Mouse (Mus musculus): ENCODE measurements around the gene Abhd12. TPM values are rescaled to one million over a fixed set of nuclear protein-coding genes. Genes with fewer than 3 reads are reported as not detected.
A peak's percentile ranks its signal among the peaks of the same experiment; 100 is the strongest.

Abhd12 gene
- polyA plus RNA-seq, 1 experiment from 2014 or later: 41.5 TPM

GRCm38 (mm10) chr2:150788768-150789550 is 115.6 kb downstream of the Abhd12 start:
- H3K4me1 ChIP-seq (replicated peaks; ENCODE audit: control insufficient read depth, insufficient read depth, low read length): 0 out of 2 replicates have a peak, but pooled peaks cover 4% of the 10 kb centered on the region
- H3K9me3 ChIP-seq (ENCODE audit: control insufficient read depth): no peaks in the 10 kb centered on the region
- no peak overlapping the region for H3K4me3 ChIP-seq (ENCODE audit: low read depth, low read length)
- no peaks in the 10 kb centered on the region for H3K27me3 ChIP-seq (replicated peaks; ENCODE audit: control insufficient read depth, insufficient read depth, low read length)
- H3K36me3 ChIP-seq (ENCODE audit: control insufficient read depth, insufficient read depth): peaks cover 3% of the 10 kb centered on the region; the same call in 1 of the 2 replicates
- peak overlapping the region; percentile 34; the same call in 1 of the 2 replicates for H3K9ac ChIP-seq (ENCODE audit: low read depth, low read length)
- ATAC-seq: no peak
- TF ChIP-seq CTCF (IDR thresholded peaks at IDR 0.05; ENCODE audit: low read depth): peak; percentile 49; the same call in 1 of the 2 replicates
- WGBS: 56% methylated on average over 4 of the region's 4 CpGs
- H3K4me2 ChIP-seq (replicated peaks; ENCODE audit: low read depth): peak overlapping the region; percentile 13
- H3K27ac ChIP-seq (ENCODE audit: low read depth, low read length): no peak overlapping the region

- Histone ChIP-seq H3K36me3 (ENCODE audit: control insufficient read depth, insufficient read depth) (no peaks in the 10 kb centered on the region), H3K4me2 (replicated peaks; ENCODE audit: low read depth) (peak overlapping the region; percentile 95), H3K4me3 (ENCODE audit: low read depth, low read length) (peak overlapping the region; percentile 69), H3K27me3 (replicated peaks; ENCODE audit: control insufficient read depth, insufficient read depth, low read length) (no peaks in the 10 kb centered on the region), H3K9me3 (ENCODE audit: control insufficient read depth) (no peaks in the 10 kb centered on the region), H3K27ac (ENCODE audit: low read depth, low read length) (no peak overlapping the region), H3K9ac (ENCODE audit: low read depth, low read length) (peak overlapping the region; percentile 65), H3K4me1 (replicated peaks; ENCODE audit: control insufficient read depth, insufficient read depth, low read length) (0 out of 2 replicates have a peak, but pooled peaks cover 4% of the 10 kb centered on the region)
- under 1% methylated on average over 23 of the region's 23 CpGs for WGBS
- no peak for TF ChIP-seq CTCF (IDR thresholded peaks at IDR 0.05; ENCODE audit: low read depth)
- ATAC-seq: peak; percentile 5; the same call in 1 of the 2 replicates
Observed at GRCm38 (mm10) chr2:150787234-150787771, 117.2 kb downstream of the Abhd12 start.

GRCm38 (mm10) chr2:150786251-150787180 is 118.0 kb downstream of the Abhd12 start, which contains the start of gene Pygb:
Pygb (plus strand) TSS chr2:150786735.
- 0 out of 2 replicates have a peak, but pooled peaks have one; percentile 6 for TF ChIP-seq CTCF (IDR thresholded peaks at IDR 0.05; ENCODE audit: low read depth)
- Histone ChIP-seq H3K9me3 (ENCODE audit: control insufficient read depth) (no peaks in the 10 kb centered on the region), H3K4me3 (ENCODE audit: low read depth, low read length) (peak within 1 kb of the TSS; percentile 69), H3K4me1 (replicated peaks; ENCODE audit: control insufficient read depth, insufficient read depth, low read length) (0 out of 2 replicates have a peak, but pooled peaks cover 4% of the 10 kb centered on the region), H3K4me2 (replicated peaks; ENCODE audit: low read depth) (peak within 1 kb of the TSS; percentile 95), H3K27ac (ENCODE audit: low read depth, low read length) (peak within 1 kb of the TSS; percentile 66), H3K36me3 (ENCODE audit: control insufficient read depth, insufficient read depth) (no peaks in the 10 kb centered on the region), H3K27me3 (replicated peaks; ENCODE audit: control insufficient read depth, insufficient read depth, low read length) (no peaks in the 10 kb centered on the region), H3K9ac (ENCODE audit: low read depth, low read length) (peak within 1 kb of the TSS; percentile 65)
- ATAC-seq: peak; percentile 97
- WGBS: under 1% methylated on average over 58 of the region's 58 CpGs

DNA sequence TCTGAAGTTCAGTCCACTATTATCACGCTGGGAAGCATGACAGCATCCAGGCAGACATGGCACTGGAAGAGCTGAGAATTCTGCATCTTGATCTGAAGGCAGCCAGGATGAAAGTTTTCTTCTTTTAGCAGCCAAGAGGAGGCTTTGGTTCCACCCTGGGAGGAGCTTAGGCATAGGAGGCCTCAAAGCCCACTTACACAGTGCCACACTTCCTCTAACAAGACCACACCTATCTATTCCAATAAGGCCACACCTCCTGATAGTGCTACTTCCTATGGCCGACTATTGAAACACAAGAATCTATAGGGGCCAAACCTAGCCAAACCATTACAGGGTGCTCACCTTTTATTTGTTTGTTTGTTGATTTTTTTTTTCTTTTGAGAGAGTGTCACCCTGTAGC is 121.7 kb downstream of the Abhd12 start:
- no peak for ATAC-seq
- Histone ChIP-seq H3K9ac (ENCODE audit: low read depth, low read length) (no peak overlapping the region), H3K27me3 (replicated peaks; ENCODE audit: control insufficient read depth, insufficient read depth, low read length) (no peaks in the 10 kb centered on the region), H3K4me2 (replicated peaks; ENCODE audit: low read depth) (no peak overlapping the region), H3K9me3 (ENCODE audit: control insufficient read depth) (no peaks in the 10 kb centered on the region), H3K27ac (ENCODE audit: low read depth, low read length) (no peak overlapping the region), H3K4me3 (ENCODE audit: low read depth, low read length) (no peak overlapping the region), H3K36me3 (ENCODE audit: control insufficient read depth, insufficient read depth) (no peaks in the 10 kb centered on the region), H3K4me1 (replicated peaks; ENCODE audit: control insufficient read depth, insufficient read depth, low read length) (0 out of 2 replicates have a peak, but pooled peaks cover 4% of the 10 kb centered on the region)
- TF ChIP-seq CTCF (IDR thresholded peaks at IDR 0.05; ENCODE audit: low read depth): no peak
- 70% methylated on average over 2 of the region's 2 CpGs for WGBS

Other genes with a start within 250 kb of the Abhd12 start
- 36.5 and 44.3 TPM in 2 replicates for gene Acss1, start 236.2 kb downstream of the Abhd12 start, polyA plus RNA-seq (2015; fragmentation: Nextera tagmentation; extraction: Ambion mirVana)
- gene Vsx1, start 215.4 kb downstream of the Abhd12 start, polyA plus RNA-seq (2015; fragmentation: Nextera tagmentation; extraction: Ambion mirVana): not detected in 2 replicates
- gene Entpd6, start 155.7 kb downstream of the Abhd12 start, polyA plus RNA-seq (2015; fragmentation: Nextera tagmentation; extraction: Ambion mirVana): 8.0 and 8.2 TPM in 2 replicates
- gene Pygb, start 118.0 kb downstream of the Abhd12 start, polyA plus RNA-seq (2015; fragmentation: Nextera tagmentation; extraction: Ambion mirVana): 42.3 and 43.7 TPM in 2 replicates
- gene Gins1, start 659 bp upstream of the Abhd12 start, polyA plus RNA-seq (2015; fragmentation: Nextera tagmentation; extraction: Ambion mirVana): 9.1 and 9.7 TPM in 2 replicates
- 1.3 and 1.5 TPM in 2 replicates for gene Ninl, start 134.6 kb upstream of the Abhd12 start, polyA plus RNA-seq (2015; fragmentation: Nextera tagmentation; extraction: Ambion mirVana)
- gene Nanp, start 134.7 kb upstream of the Abhd12 start, polyA plus RNA-seq (2015; fragmentation: Nextera tagmentation; extraction: Ambion mirVana): 59.9 and 64.2 TPM in 2 replicates
- gene Gm14151, start 187.6 kb upstream of the Abhd12 start, polyA plus RNA-seq (2015; fragmentation: Nextera tagmentation; extraction: Ambion mirVana): not detected in 2 replicates
- gene Gm14147, start 193.5 kb upstream of the Abhd12 start, polyA plus RNA-seq (2015; fragmentation: Nextera tagmentation; extraction: Ambion mirVana): not detected in 2 replicates

All from intestine, postnatal 0 days (tissue).